Mouse (Mus musculus) spleen, adult 2 months (tissue): ENCODE measurements around the gene Olfr191.

Source experiments
- CTCF ChIP-seq: fragments of 200-500 bp; IDR thresholded peaks from 2 replicates; pipeline ENCODE4 v1.5.1; 2011; ENCODE audit warnings: mild to moderate bottlenecking, inconsistent platforms; ENCODE audit not compliant: insufficient read depth, insufficient read length, insufficient replicate concordance; ENCODE audit errors: extremely low read depth
- POLR2A ChIP-seq: fragments of 200-500 bp; IDR thresholded peaks from 2 replicates; pipeline ENCODE4 v1.6.1; 2011; ENCODE audit warnings: low read depth, low read length, inconsistent platforms

GRCm38 (mm10) chr16:59105312-59105711, 15.7 kb upstream of the Olfr191 start:
- TF ChIP-seq CTCF (no peak), POLR2A (no peak)
